Mouse (Mus musculus): ENCODE data around the gene Pak1.

GRCm38 (mm10) chr7:97747176-97747707 is 41.1 kb upstream of the Pak1 start:
- TF ChIP-seq EP300 (IDR thresholded peaks at IDR 0.05; ENCODE audit: low read depth) (peak; percentile 70; the same call in 1 of the 2 replicates), CTCF (IDR thresholded peaks at IDR 0.05; ENCODE audit: low read depth) (peak; percentile 9; the same call in 1 of the 2 replicates)

Data from liver, embryonic 14.5 days (tissue).